8 mouse cellular contexts compared by ENCODE assay signal in the genomic region with DNA sequence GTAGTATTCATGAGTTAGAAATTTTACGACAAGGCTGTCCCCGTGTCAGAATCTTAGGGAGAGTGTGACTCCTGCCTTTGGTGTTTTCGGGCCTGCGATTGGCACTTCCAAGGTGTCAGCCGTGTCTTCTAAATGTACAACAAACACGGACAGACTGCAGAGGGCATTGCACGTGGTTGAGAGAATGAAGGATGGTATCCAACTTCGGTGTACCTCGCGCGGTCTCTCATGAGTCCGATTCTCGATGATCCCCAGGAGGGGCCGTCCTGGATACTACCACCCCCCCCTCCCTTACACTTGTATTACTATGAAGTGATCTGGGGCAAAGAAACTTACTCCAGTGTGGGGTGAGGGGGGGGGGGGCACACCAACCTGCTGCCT. TPM values are rescaled to one million over a fixed set of nuclear protein-coding genes. Genes with fewer than 3 reads are reported as not detected.
DNase-seq lines count a peak whose midpoint lies in the region; ATAC-seq and TF ChIP-seq lines count a peak whose summit lies in the region.

No protein-coding gene starts in this region.

- H3K36me3 ChIP-seq in lung, embryonic 16.5 days (ENCODE audit: control insufficient read depth, insufficient read depth, low read length): no peaks in the 10 kb centered on the region
- peaks cover 10% of the 10 kb centered on the region for H3K36me3 ChIP-seq in neural tube, embryonic 13.5 days

- TF ChIP-seq CTCF in bone marrow, adult 2 months (IDR thresholded peaks at IDR 0.05; ENCODE audit: control insufficient read depth, insufficient read depth, low read length): no peak

- TF ChIP-seq POLR2A in bone marrow, adult 2 months (IDR thresholded peaks at IDR 0.05; ENCODE audit: borderline replicate concordance, control insufficient read depth, low read depth, low read length): no peak

- no peak overlapping the region for H3K27ac ChIP-seq in lung, embryonic 16.5 days (ENCODE audit: low read length)
- peak overlapping the region; percentile 31 for H3K27ac ChIP-seq in bone marrow, adult 2 months (ENCODE audit: control insufficient read depth, insufficient read depth, low read depth, low read length, poor library complexity)
- H3K27ac ChIP-seq in neural tube, embryonic 13.5 days (replicated peaks): no peak overlapping the region; the same call in 1 of the 2 replicates

- H3K4me1 ChIP-seq in lung, embryonic 16.5 days (replicated peaks; ENCODE audit: control insufficient read depth, insufficient read depth, low read length): peaks cover 17% of the 10 kb centered on the region
- H3K4me1 ChIP-seq in bone marrow, adult 2 months (ENCODE audit: control insufficient read depth, insufficient read depth, low read length): peaks cover 2% of the 10 kb centered on the region; the same call in 1 of the 2 replicates
- peaks cover 28% of the 10 kb centered on the region for H3K4me1 ChIP-seq in neural tube, embryonic 13.5 days (replicated peaks)

- no peaks in the 10 kb centered on the region for H3K27me3 ChIP-seq in lung, embryonic 16.5 days (ENCODE audit: control insufficient read depth, insufficient read depth, low read depth, low read length)
- H3K27me3 ChIP-seq in neural tube, embryonic 13.5 days: peaks cover 6% of the 10 kb centered on the region; the same call in 1 of the 2 replicates

- H3K4me3 ChIP-seq in lung, embryonic 16.5 days (ENCODE audit: low read length): peak overlapping the region; percentile 79
- H3K4me3 ChIP-seq in bone marrow, adult 2 months (replicated peaks; ENCODE audit: control insufficient read depth, low read depth, low read length): peak overlapping the region; percentile 56
- peak overlapping the region; percentile 67 for H3K4me3 ChIP-seq in neural tube, embryonic 13.5 days

- H3K9me3 ChIP-seq in lung, embryonic 16.5 days (ENCODE audit: control insufficient read depth, low read length): no peaks in the 10 kb centered on the region
- H3K9me3 ChIP-seq in neural tube, embryonic 13.5 days: no peaks in the 10 kb centered on the region

- ATAC-seq in lung, embryonic 16.5 days (ENCODE audit: low read depth): peak; percentile 16
- ATAC-seq in granulocyte monocyte progenitor cell, adult 5-6 weeks (replicated peaks; ENCODE audit: poor library complexity, severe bottlenecking): peak; percentile 16
- peak; percentile 48 for ATAC-seq in neural tube, embryonic 13.5 days (ENCODE audit: low read depth)

- DNase-seq in lung, adult 18-20 months: no peak
- peak; percentile 26 to 44 for DNase-seq in kidney, postnatal 4 days
- DNase-seq in adipocyte (ENCODE audit: low spot score): no peak
- DNase-seq in urinary bladder, postnatal 25 days (ENCODE audit: low spot score): no peak

- peak overlapping the region; percentile 94 for H3K4me2 ChIP-seq in lung, embryonic 16.5 days (ENCODE audit: low read depth, low read length)
- peak overlapping the region; percentile 97 for H3K4me2 ChIP-seq in neural tube, embryonic 13.5 days

- H3K9ac ChIP-seq in lung, embryonic 16.5 days (ENCODE audit: low read length): peak overlapping the region; percentile 82
- peak overlapping the region; percentile 85 for H3K9ac ChIP-seq in neural tube, embryonic 13.5 days

- WGBS in lung, embryonic 16.5 days: 2% methylated on average over 14 of the region's 14 CpGs
- 1% methylated on average over 14 of the region's 14 CpGs for WGBS in bone marrow, adult 2 months
- 12% methylated on average over 14 of the region's 14 CpGs for WGBS in neural tube, embryonic 13.5 days

RNA-seq across cellular contexts. Expression of a gene that starts 0.6 kb away (rescaled TPM):
- polyA plus RNA-seq in lung, embryonic 16.5 days (2015; fragmentation: Nextera tagmentation; extraction: Ambion mirVana): 39.0 and 39.3 TPM in 2 replicates
- polyA plus RNA-seq in bone marrow, adult 2 months (2011; ENCODE audit: insufficient read depth, insufficient read length, low replicate concordance, missing spikeins): 7.7 and 11.0 TPM in 2 replicates
- 27.4 and 28.0 TPM in 2 replicates for total RNA-seq in granulocyte monocyte progenitor cell, adult 5-6 weeks (2014; fragmentation: Nextera tagmentation)
- 25.5 and 26.5 TPM in 2 replicates for total RNA-seq in granulocyte monocyte progenitor cell, adult 5-6 weeks (2017)
- polyA plus RNA-seq in neural tube, embryonic 13.5 days (2015; fragmentation: Nextera tagmentation; extraction: Ambion mirVana): 17.6 and 22.9 TPM in 2 replicates

RNA-seq across cellular contexts. Expression of a gene that starts 37.3 kb away (rescaled TPM):
- polyA plus RNA-seq in lung, embryonic 16.5 days (2015; fragmentation: Nextera tagmentation; extraction: Ambion mirVana): 21.0 and 24.9 TPM in 2 replicates
- polyA plus RNA-seq in bone marrow, adult 2 months (2011; ENCODE audit: insufficient read depth, insufficient read length, low replicate concordance, missing spikeins): 4.7 and 6.8 TPM in 2 replicates
- 3.6 and 8.4 TPM in 2 replicates for total RNA-seq in granulocyte monocyte progenitor cell, adult 5-6 weeks (2014; fragmentation: Nextera tagmentation)
- total RNA-seq in granulocyte monocyte progenitor cell, adult 5-6 weeks (2017): 2.3 and 2.4 TPM in 2 replicates
- 23.5 and 29.1 TPM in 2 replicates for polyA plus RNA-seq in neural tube, embryonic 13.5 days (2015; fragmentation: Nextera tagmentation; extraction: Ambion mirVana)

RNA-seq across cellular contexts. Expression of a gene that starts 57.4 kb away (rescaled TPM):
- polyA plus RNA-seq in lung, embryonic 16.5 days (2015; fragmentation: Nextera tagmentation; extraction: Ambion mirVana): 22.4 and 23.3 TPM in 2 replicates
- polyA plus RNA-seq in bone marrow, adult 2 months (2011; ENCODE audit: insufficient read depth, insufficient read length, low replicate concordance, missing spikeins): 7.4 and 10.7 TPM in 2 replicates
- total RNA-seq in granulocyte monocyte progenitor cell, adult 5-6 weeks (2014; fragmentation: Nextera tagmentation): 29.3 and 35.0 TPM in 2 replicates
- total RNA-seq in granulocyte monocyte progenitor cell, adult 5-6 weeks (2017): 23.9 and 30.5 TPM in 2 replicates
- 35.0 and 41.6 TPM in 2 replicates for polyA plus RNA-seq in neural tube, embryonic 13.5 days (2015; fragmentation: Nextera tagmentation; extraction: Ambion mirVana)

Comparison
In these comparisons a context has a peak if more than half of its experiments do, and no peak if none do; other contexts are left out.
1. DNase-seq: peak in kidney, postnatal 4 days (2 of 2); none in lung, adult 18-20 months (0 of 2), adipocyte (single experiment) and urinary bladder, postnatal 25 days (single experiment).
2. Peak in every context shown above with its lines, with median percentiles within 50 percentile points of each other: ATAC-seq and H3K4me3 ChIP-seq.